Mouse (Mus musculus): ENCODE results near the gene Fndc3a. TPM values are rescaled to one million over a fixed set of nuclear protein-coding genes. Genes with fewer than 3 reads are reported as not detected.

Gene Fndc3a
- polyA plus RNA-seq, 1 experiment from 2014 or later: 38.6 TPM

- Histone ChIP-seq H3K27ac (ENCODE audit: low read depth) (no peak overlapping the region), H3K9me3 (ENCODE audit: control insufficient read depth, low read length) (no peaks in the 10 kb centered on the region), H3K4me2 (ENCODE audit: low read length) (no peak overlapping the region), H3K36me3 (ENCODE audit: control insufficient read depth, insufficient read depth, low read length) (no peaks in the 10 kb centered on the region), H3K4me1 (replicated peaks; ENCODE audit: control insufficient read depth, insufficient read depth, low read length) (no peaks in the 10 kb centered on the region), H3K9ac (ENCODE audit: low read length) (no peak overlapping the region), H3K4me3 (ENCODE audit: low read depth, low read length) (no peak overlapping the region), H3K27me3 (replicated peaks; ENCODE audit: control insufficient read depth, insufficient read depth, low read length) (no peaks in the 10 kb centered on the region)
- WGBS: 84% methylated on average over 5 of the region's 5 CpGs
- ATAC-seq (replicated peaks; ENCODE audit: low FRiP score, low TSS enrichment, low read depth) (no peak), DNase-seq (ENCODE audit: low spot score) (no peak)
These were observed 9.7 kb downstream of the Fndc3a start for GRCm38 (mm10) chr14:72700056-72700455.

DNA sequence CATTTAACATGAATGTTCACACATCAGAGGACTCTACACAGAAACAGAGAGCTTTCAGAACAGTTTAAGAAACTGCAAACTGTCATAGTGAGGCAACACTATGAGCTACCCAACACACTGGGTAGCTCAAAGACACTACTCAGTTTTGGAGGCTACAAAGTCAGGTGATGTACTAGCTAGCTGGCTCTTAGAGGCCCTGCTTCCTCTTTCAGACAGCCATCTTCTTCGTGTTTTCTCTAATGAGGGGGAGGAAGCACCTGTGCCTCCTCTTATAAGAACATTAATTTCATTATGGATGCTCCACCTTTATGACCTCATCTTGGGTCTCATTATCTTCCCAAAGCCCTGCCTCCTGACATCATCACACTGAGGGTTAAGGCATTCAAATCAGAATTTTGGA is 18.4 kb downstream of the Fndc3a start:
- H3K36me3 ChIP-seq (ENCODE audit: control insufficient read depth, insufficient read depth, low read length): no peaks in the 10 kb centered on the region
- no peak overlapping the region for H3K4me3 ChIP-seq (ENCODE audit: low read depth, low read length)
- no peaks in the 10 kb centered on the region for H3K27me3 ChIP-seq (replicated peaks; ENCODE audit: control insufficient read depth, insufficient read depth, low read length)
- no peak for ATAC-seq (replicated peaks; ENCODE audit: low FRiP score, low TSS enrichment, low read depth)
- no peak overlapping the region for H3K27ac ChIP-seq (ENCODE audit: low read depth)
- H3K4me2 ChIP-seq (ENCODE audit: low read length): no peak overlapping the region
- no peak overlapping the region for H3K9ac ChIP-seq (ENCODE audit: low read length)
- WGBS: 83% methylated on average over 1 of the region's 1 CpGs
- DNase-seq (ENCODE audit: low spot score): no peak
- no peaks in the 10 kb centered on the region for H3K4me1 ChIP-seq (replicated peaks; ENCODE audit: control insufficient read depth, insufficient read depth, low read length)
- H3K9me3 ChIP-seq (ENCODE audit: control insufficient read depth, low read length): no peaks in the 10 kb centered on the region

DNA sequence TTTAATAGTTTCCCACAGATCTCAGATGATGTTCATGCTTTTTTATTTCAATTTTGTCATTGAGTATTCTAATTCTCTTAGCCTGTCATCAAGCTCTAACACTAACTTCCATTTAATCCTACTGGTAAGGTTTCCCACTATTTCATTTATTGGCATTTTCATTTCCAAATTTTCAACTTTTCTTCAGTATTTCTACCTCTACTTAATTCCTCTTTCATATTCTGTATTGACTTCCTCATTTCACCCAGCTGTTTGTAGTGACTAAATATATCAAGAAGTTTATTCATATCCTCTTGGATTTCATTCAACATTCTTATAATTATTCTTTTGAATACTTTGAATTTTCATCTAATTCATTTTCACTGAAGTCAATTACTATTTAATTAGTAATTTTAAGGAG is 20.3 kb downstream of the Fndc3a start:
- Histone ChIP-seq H3K9ac (ENCODE audit: low read length) (no peak overlapping the region), H3K4me1 (replicated peaks; ENCODE audit: control insufficient read depth, insufficient read depth, low read length) (no peaks in the 10 kb centered on the region), H3K36me3 (ENCODE audit: control insufficient read depth, insufficient read depth, low read length) (no peaks in the 10 kb centered on the region), H3K4me3 (ENCODE audit: low read depth, low read length) (no peak overlapping the region), H3K4me2 (ENCODE audit: low read length) (no peak overlapping the region), H3K27me3 (replicated peaks; ENCODE audit: control insufficient read depth, insufficient read depth, low read length) (no peaks in the 10 kb centered on the region), H3K27ac (ENCODE audit: low read depth) (no peak overlapping the region), H3K9me3 (ENCODE audit: control insufficient read depth, low read length) (no peaks in the 10 kb centered on the region)
- ATAC-seq (replicated peaks; ENCODE audit: low FRiP score, low TSS enrichment, low read depth) (no peak), DNase-seq (ENCODE audit: low spot score) (no peak)

- WGBS: 85% methylated on average over 4 of the region's 4 CpGs
- Histone ChIP-seq H3K27ac (ENCODE audit: low read depth) (no peak overlapping the region), H3K9ac (ENCODE audit: low read length) (no peak overlapping the region), H3K4me1 (replicated peaks; ENCODE audit: control insufficient read depth, insufficient read depth, low read length) (no peaks in the 10 kb centered on the region), H3K9me3 (ENCODE audit: control insufficient read depth, low read length) (no peaks in the 10 kb centered on the region), H3K4me3 (ENCODE audit: low read depth, low read length) (no peak overlapping the region), H3K27me3 (replicated peaks; ENCODE audit: control insufficient read depth, insufficient read depth, low read length) (no peaks in the 10 kb centered on the region), H3K4me2 (ENCODE audit: low read length) (no peak overlapping the region), H3K36me3 (ENCODE audit: control insufficient read depth, insufficient read depth, low read length) (no peaks in the 10 kb centered on the region)
- DNase-seq (ENCODE audit: low spot score): no peak
- no peak for ATAC-seq (replicated peaks; ENCODE audit: low FRiP score, low TSS enrichment, low read depth)
These were observed 24.9 kb downstream of the Fndc3a start for GRCm38 (mm10) chr14:72684857-72685370.

DNA sequence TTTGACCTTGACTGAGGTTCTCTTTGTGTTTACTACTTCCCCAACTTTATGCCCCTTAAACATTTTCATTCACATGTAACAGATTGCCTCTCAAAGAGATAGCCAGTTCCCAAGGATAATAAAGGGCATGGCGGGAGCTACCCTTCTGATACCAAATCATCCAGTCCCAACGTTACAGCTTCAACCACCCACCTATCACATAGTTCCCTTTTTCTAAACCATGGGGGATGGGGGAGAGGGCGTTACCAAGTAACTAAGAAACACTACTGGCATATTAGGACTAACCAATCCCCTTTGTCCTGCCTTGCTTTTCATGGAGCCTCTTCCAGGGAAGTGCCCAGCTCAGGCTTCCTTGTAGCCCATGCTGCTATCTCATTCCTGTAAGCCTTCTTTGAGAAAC is 32.6 kb downstream of the Fndc3a start:
- Histone ChIP-seq H3K9ac (ENCODE audit: low read length) (no peak overlapping the region), H3K36me3 (ENCODE audit: control insufficient read depth, insufficient read depth, low read length) (no peaks in the 10 kb centered on the region), H3K27ac (ENCODE audit: low read depth) (no peak overlapping the region), H3K4me3 (ENCODE audit: low read depth, low read length) (no peak overlapping the region), H3K4me2 (ENCODE audit: low read length) (no peak overlapping the region), H3K9me3 (ENCODE audit: control insufficient read depth, low read length) (no peaks in the 10 kb centered on the region), H3K4me1 (replicated peaks; ENCODE audit: control insufficient read depth, insufficient read depth, low read length) (no peaks in the 10 kb centered on the region), H3K27me3 (replicated peaks; ENCODE audit: control insufficient read depth, insufficient read depth, low read length) (no peaks in the 10 kb centered on the region)
- WGBS: 73% methylated on average over 3 of the region's 3 CpGs
- ATAC-seq (replicated peaks; ENCODE audit: low FRiP score, low TSS enrichment, low read depth) (no peak), DNase-seq (ENCODE audit: low spot score) (no peak)

GRCm38 (mm10) chr14:72671911-72672310 is 37.9 kb downstream of the Fndc3a start:
- Histone ChIP-seq H3K27ac (ENCODE audit: low read depth) (no peak overlapping the region), H3K4me3 (ENCODE audit: low read depth, low read length) (no peak overlapping the region), H3K4me1 (replicated peaks; ENCODE audit: control insufficient read depth, insufficient read depth, low read length) (no peaks in the 10 kb centered on the region), H3K4me2 (ENCODE audit: low read length) (no peak overlapping the region), H3K9me3 (ENCODE audit: control insufficient read depth, low read length) (no peaks in the 10 kb centered on the region), H3K9ac (ENCODE audit: low read length) (no peak overlapping the region), H3K36me3 (ENCODE audit: control insufficient read depth, insufficient read depth, low read length) (no peaks in the 10 kb centered on the region), H3K27me3 (replicated peaks; ENCODE audit: control insufficient read depth, insufficient read depth, low read length) (no peaks in the 10 kb centered on the region)
- WGBS: 83% methylated on average over 3 of the region's 3 CpGs
- ATAC-seq (replicated peaks; ENCODE audit: low FRiP score, low TSS enrichment, low read depth) (no peak), DNase-seq (ENCODE audit: low spot score) (no peak)

DNA sequence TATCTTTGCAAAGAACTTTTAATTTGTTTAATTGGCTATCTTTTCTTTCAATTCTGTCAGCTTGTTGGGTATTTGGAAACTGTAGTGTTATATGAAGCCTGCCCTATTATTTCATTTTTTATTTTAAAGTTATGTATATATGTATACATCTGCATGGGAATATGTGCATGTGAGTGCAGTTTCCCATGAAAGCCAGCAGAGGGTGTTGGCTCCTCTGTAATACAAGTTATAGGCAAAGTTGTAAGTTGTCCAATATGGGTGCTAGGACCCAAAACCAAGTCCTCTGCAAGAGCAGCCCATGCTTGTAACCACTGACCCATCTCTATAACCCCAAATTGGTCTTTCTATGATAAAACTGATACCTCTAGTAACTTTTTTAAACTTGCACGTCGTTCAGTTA is 38.8 kb downstream of the Fndc3a start:
- Histone ChIP-seq H3K4me2 (ENCODE audit: low read length) (no peak overlapping the region), H3K9me3 (ENCODE audit: control insufficient read depth, low read length) (no peaks in the 10 kb centered on the region), H3K27me3 (replicated peaks; ENCODE audit: control insufficient read depth, insufficient read depth, low read length) (no peaks in the 10 kb centered on the region), H3K27ac (ENCODE audit: low read depth) (no peak overlapping the region), H3K9ac (ENCODE audit: low read length) (no peak overlapping the region), H3K36me3 (ENCODE audit: control insufficient read depth, insufficient read depth, low read length) (no peaks in the 10 kb centered on the region), H3K4me1 (replicated peaks; ENCODE audit: control insufficient read depth, insufficient read depth, low read length) (no peaks in the 10 kb centered on the region), H3K4me3 (ENCODE audit: low read depth, low read length) (no peak overlapping the region)
- ATAC-seq (replicated peaks; ENCODE audit: low FRiP score, low TSS enrichment, low read depth) (no peak), DNase-seq (ENCODE audit: low spot score) (no peak)
- 83% methylated on average over 2 of the region's 2 CpGs for WGBS

DNA sequence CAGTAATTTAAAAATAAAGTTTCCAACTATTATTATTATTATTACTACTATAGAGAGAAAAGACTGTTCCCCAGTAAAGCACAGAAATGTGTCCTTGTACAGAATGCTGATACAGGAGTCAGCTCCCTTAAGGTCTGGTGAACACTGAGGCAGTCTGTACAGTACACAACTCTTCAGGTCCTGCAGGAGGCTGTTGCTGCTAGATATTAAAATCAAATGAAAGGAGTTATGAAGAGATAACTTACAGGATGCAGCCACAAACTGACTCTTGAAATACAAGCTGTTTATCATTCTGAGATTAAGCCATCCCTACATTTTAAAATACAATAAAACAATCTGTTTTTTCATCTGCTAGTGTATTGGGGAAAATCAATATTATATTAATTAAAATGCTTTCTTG is 60.5 kb downstream of the Fndc3a start:
- Histone ChIP-seq H3K4me3 (ENCODE audit: low read depth, low read length) (no peak overlapping the region), H3K4me2 (ENCODE audit: low read length) (no peak overlapping the region), H3K36me3 (ENCODE audit: control insufficient read depth, insufficient read depth, low read length) (0 out of 2 replicates have a peak, but pooled peaks cover 8% of the 10 kb centered on the region), H3K27ac (ENCODE audit: low read depth) (no peak overlapping the region), H3K9ac (ENCODE audit: low read length) (no peak overlapping the region), H3K27me3 (replicated peaks; ENCODE audit: control insufficient read depth, insufficient read depth, low read length) (no peaks in the 10 kb centered on the region), H3K9me3 (ENCODE audit: control insufficient read depth, low read length) (no peaks in the 10 kb centered on the region), H3K4me1 (replicated peaks; ENCODE audit: control insufficient read depth, insufficient read depth, low read length) (no peaks in the 10 kb centered on the region)
- ATAC-seq (replicated peaks; ENCODE audit: low FRiP score, low TSS enrichment, low read depth) (no peak), DNase-seq (ENCODE audit: low spot score) (no peak)

- H3K4me1 ChIP-seq (replicated peaks; ENCODE audit: control insufficient read depth, insufficient read depth, low read length): no peaks in the 10 kb centered on the region
- no peak overlapping the region for H3K27ac ChIP-seq (ENCODE audit: low read depth)
- no peaks in the 10 kb centered on the region for H3K9me3 ChIP-seq (ENCODE audit: control insufficient read depth, low read length)
- H3K36me3 ChIP-seq (ENCODE audit: control insufficient read depth, insufficient read depth, low read length): 0 out of 2 replicates have a peak, but pooled peaks cover 4% of the 10 kb centered on the region
- no peaks in the 10 kb centered on the region for H3K27me3 ChIP-seq (replicated peaks; ENCODE audit: control insufficient read depth, insufficient read depth, low read length)
- DNase-seq (ENCODE audit: low spot score): no peak
- H3K9ac ChIP-seq (ENCODE audit: low read length): no peak overlapping the region
- H3K4me2 ChIP-seq (ENCODE audit: low read length): no peak overlapping the region
- ATAC-seq (replicated peaks; ENCODE audit: low FRiP score, low TSS enrichment, low read depth): no peak
- H3K4me3 ChIP-seq (ENCODE audit: low read depth, low read length): no peak overlapping the region
These were observed 64.3 kb downstream of the Fndc3a start for GRCm38 (mm10) chr14:72645512-72645911.
